Mouse (Mus musculus): ENCODE results near the gene Lrch1. TPM values are rescaled to one million over a fixed set of nuclear protein-coding genes. Genes with fewer than 3 reads are reported as not detected.

Lrch1 gene
- polyA plus RNA-seq, 1 experiment: 9.9 TPM

DNA sequence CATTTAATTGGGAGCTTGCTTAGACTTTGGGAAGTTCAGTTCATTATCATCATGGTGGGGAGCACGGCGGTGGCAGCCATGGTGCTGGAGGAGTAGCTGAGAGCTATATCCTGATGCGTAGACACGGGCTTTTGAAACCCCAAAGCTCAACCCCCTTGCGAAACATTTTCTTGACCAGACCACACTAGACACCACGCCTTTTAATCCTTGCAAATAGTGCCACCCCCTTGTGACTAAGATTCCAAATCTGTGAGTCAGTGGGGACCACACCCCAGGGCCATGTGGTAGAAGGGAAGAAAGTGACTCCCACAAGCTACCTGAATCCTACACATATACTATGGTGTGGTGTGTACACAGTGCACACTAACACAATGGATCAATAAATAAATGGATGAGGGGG is 210.8 kb downstream of the Lrch1 start:
- H3ac ChIP-seq (ENCODE audit: control insufficient read depth, insufficient read length): no peak overlapping the region
- H3K36me3 ChIP-seq (ENCODE audit: control insufficient read depth, insufficient read depth): peaks cover 62% of the 10 kb centered on the region
- no peak overlapping the region for H3K4me2 ChIP-seq (ENCODE audit: low read depth)
- peaks cover 38% of the 10 kb centered on the region for H3K79me2 ChIP-seq (ENCODE audit: control insufficient read depth, insufficient read depth)
- H3K27me3 ChIP-seq (ENCODE audit: control insufficient read depth, insufficient read depth, insufficient read length): no peaks in the 10 kb centered on the region
- no peak for TF ChIP-seq MAX (IDR thresholded peaks at IDR 0.05; ENCODE audit: low read depth)
- peak; percentile 68; the same call in 1 of the 2 replicates for TF ChIP-seq CEBPB (IDR thresholded peaks at IDR 0.05; ENCODE audit: insufficient read depth, poor library complexity, severe bottlenecking)
- H3K4me3 ChIP-seq: no peak overlapping the region

DNA sequence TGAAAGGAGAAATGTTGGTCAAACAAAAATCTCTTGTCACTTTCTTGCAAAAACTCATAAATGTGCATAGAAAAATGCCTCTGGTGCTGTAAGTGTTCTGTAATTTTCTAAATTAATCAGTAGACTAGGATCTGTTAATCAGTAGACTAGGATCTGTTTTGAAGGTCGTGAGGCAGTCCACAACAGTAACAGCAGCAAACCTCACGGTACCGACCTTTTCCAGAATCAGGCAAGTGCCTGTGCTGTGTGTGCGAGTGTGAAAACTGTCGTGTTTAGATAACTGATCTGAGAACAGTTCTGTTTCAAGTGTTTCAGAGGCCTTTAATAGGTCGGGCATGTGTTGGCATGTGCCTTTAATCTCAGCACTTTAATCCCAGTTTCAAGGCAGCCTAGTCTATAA is 212.2 kb downstream of the Lrch1 start:
- peaks cover 38% of the 10 kb centered on the region for H3K79me2 ChIP-seq (ENCODE audit: control insufficient read depth, insufficient read depth)
- no peak overlapping the region for H3K4me2 ChIP-seq (ENCODE audit: low read depth)
- no peak overlapping the region for H3K4me3 ChIP-seq
- peaks cover 51% of the 10 kb centered on the region for H3K36me3 ChIP-seq (ENCODE audit: control insufficient read depth, insufficient read depth)
- TF ChIP-seq MYOG (IDR thresholded peaks at IDR 0.05; ENCODE audit: control insufficient read depth in 1 of 3, insufficient read depth in 1 of 3, insufficient read length in 2 of 3, low read depth in 2 of 3) (no peak), SRF (IDR thresholded peaks at IDR 0.05; ENCODE audit: control insufficient read depth, insufficient read length, low read depth) (no peak), CEBPB (IDR thresholded peaks at IDR 0.05; ENCODE audit: insufficient read depth, poor library complexity, severe bottlenecking) (no peak)
- H3ac ChIP-seq (ENCODE audit: control insufficient read depth, insufficient read length): no peak overlapping the region
- H3K27me3 ChIP-seq (ENCODE audit: control insufficient read depth, insufficient read depth, insufficient read length): no peaks in the 10 kb centered on the region

DNA sequence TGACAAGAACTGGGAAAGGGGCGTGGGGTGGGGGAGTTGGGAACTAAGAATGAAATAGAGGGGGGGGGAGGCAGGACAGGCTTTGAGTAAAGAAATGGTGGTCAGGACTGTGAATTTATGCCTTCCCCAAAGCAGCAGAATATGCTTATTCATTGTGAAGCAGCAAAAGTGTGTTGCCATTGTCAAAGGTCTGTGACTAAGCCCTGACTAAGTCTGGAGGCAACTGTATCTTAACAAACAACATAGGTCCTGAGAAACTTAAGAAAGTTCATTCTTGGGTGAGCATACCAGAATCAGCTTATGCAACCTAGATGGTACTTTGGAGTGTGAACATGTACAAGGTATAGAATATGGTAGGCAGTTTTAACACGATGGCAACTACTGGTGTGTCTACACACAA is 214.3 kb downstream of the Lrch1 start:
- no peak overlapping the region for H3ac ChIP-seq (ENCODE audit: control insufficient read depth, insufficient read length)

DNA sequence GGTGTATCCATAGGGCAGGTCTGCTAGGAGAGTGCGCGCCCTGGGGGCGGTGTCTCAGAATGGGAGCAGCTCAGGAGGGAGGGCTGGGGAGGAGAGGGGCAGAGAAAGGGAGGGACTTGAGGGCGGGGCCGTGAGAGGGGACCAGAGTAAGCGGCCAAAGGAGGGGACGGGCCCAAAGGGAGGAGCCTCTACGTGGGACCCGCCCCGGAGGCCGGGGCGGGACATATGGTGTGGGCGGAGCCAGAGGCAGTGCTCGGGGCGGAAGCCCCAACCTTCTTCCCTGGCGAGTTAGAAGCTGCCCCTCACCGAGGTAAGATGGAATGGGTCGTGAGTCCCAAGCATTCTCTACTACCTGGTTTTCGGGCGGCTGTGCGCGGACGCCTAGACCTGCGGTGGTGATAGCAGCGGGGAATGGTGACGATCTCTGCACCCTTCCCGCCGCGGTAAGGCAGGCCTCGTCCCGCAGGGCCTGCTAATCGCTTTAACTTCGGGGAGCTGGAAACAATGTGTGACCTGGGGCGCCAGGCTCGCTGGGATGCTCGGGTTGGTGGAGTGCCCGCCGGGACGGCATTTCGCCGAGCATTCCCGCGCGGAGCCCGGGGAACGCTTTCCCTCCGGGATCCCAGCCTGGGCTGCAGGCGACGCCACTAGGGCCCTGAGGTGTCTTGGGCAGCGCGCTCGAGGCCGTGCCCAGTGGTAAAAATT is 215.4 kb downstream of the Lrch1 start, which contains the start of gene Esd:
Esd (plus strand) TSS at position 219 of the 705 bp plus-strand sequence.
- Histone ChIP-seq H3K4me2 (ENCODE audit: low read depth) (peak within 1 kb of the TSS; percentile 73), H3K36me3 (ENCODE audit: control insufficient read depth, insufficient read depth) (peaks cover 20% of the 10 kb centered on the region), H3ac (ENCODE audit: control insufficient read depth, insufficient read length) (peak within 1 kb of the TSS; percentile 55), H3K79me2 (ENCODE audit: control insufficient read depth, insufficient read depth) (peaks cover 38% of the 10 kb centered on the region), H3K4me3 (peak within 1 kb of the TSS; percentile 64), H3K27me3 (ENCODE audit: control insufficient read depth, insufficient read depth, insufficient read length) (no peaks in the 10 kb centered on the region)
- no peak for TF ChIP-seq SRF (IDR thresholded peaks at IDR 0.05; ENCODE audit: control insufficient read depth, insufficient read length, low read depth)
- TF ChIP-seq POLR2AphosphoS2 (IDR thresholded peaks at IDR 0.05; ENCODE audit: insufficient read length, low read depth): peak; percentile 50
- no peak for TF ChIP-seq TCF12 (IDR thresholded peaks at IDR 0.05; ENCODE audit: insufficient read depth, poor library complexity, severe bottlenecking)
- TF ChIP-seq USF1 (IDR thresholded peaks at IDR 0.05; ENCODE audit: low read depth): no peak
- TF ChIP-seq MYOD1 (IDR thresholded peaks at IDR 0.05; ENCODE audit: control insufficient read depth in 1 of 3, insufficient read length in 2 of 3, low read depth in 2 of 3): no peak
- TF ChIP-seq REST (IDR thresholded peaks at IDR 0.05; ENCODE audit: insufficient read depth, insufficient read length): no peak
- TF ChIP-seq E2F4 (IDR thresholded peaks at IDR 0.05; ENCODE audit: insufficient read depth): no peak
- TF ChIP-seq POLR2A (IDR thresholded peaks at IDR 0.05; ENCODE audit: insufficient read length, low read depth): peak; percentile 62
- TF ChIP-seq CEBPB (IDR thresholded peaks at IDR 0.05; ENCODE audit: insufficient read depth, poor library complexity, severe bottlenecking): no peak
- no peak for TF ChIP-seq MYOG (IDR thresholded peaks at IDR 0.05; ENCODE audit: control insufficient read depth in 1 of 3, insufficient read depth in 1 of 3, insufficient read length in 2 of 3, low read depth in 2 of 3)
- TF ChIP-seq MAX (IDR thresholded peaks at IDR 0.05; ENCODE audit: low read depth): no peak
- no peak for TF ChIP-seq TCF3 (IDR thresholded peaks at IDR 0.05; ENCODE audit: insufficient read length, low read depth)

More for the DNA sequence above, 214.3 kb downstream of the Lrch1 start:
- H3K36me3 ChIP-seq (ENCODE audit: control insufficient read depth, insufficient read depth): peaks cover 31% of the 10 kb centered on the region
- peak overlapping the region; percentile 73 for H3K4me2 ChIP-seq (ENCODE audit: low read depth)
- H3K27me3 ChIP-seq (ENCODE audit: control insufficient read depth, insufficient read depth, insufficient read length): no peaks in the 10 kb centered on the region
- TF ChIP-seq SRF (IDR thresholded peaks at IDR 0.05; ENCODE audit: control insufficient read depth, insufficient read length, low read depth) (no peak), CEBPB (IDR thresholded peaks at IDR 0.05; ENCODE audit: insufficient read depth, poor library complexity, severe bottlenecking) (0 out of 2 replicates have a peak, but pooled peaks have one; percentile 7)
- peaks cover 38% of the 10 kb centered on the region for H3K79me2 ChIP-seq (ENCODE audit: control insufficient read depth, insufficient read depth)
- H3K4me3 ChIP-seq: peak overlapping the region; percentile 64

DNA sequence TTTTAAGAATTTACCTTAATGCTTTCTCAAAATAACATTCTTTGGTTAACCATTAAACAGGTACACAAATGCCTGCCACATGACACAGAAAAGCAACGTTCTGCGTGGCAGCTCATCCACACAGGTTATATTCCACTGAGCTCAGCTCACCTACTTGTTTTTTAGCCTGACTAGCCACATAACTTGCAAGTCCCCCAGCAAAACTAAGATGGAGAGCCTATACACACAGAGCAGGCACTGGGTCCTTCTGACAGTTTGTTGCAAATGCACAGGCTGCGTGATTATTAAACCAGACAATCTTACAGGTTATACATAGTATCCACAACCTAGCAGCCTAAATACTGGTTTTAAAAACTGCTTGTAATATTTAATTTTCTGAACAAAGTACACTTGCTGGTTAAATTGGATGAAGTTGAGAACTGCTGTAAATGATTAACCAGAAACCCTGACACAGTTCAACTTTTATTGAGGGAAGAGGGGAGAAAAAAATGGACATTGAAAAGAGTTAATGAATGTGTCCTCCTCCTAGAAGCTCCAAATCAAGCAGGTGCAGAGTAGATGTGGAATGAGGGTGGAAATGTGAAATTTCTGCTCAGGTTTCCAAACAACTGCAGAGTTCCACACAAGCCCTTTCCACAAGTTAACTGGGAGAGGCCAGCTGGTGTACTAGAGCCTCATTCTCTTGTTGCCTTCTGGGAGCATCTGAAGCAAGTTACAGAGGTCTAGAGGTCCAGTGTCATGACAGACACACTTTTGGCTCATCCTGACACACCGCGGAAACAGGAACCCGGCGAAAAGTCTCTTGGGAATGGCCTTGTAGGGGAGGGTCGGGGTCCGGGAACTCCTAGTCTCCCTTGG is 216.2 kb downstream of the Lrch1 start:
- H3ac ChIP-seq (ENCODE audit: control insufficient read depth, insufficient read length): peak overlapping the region; percentile 55
- no peaks in the 10 kb centered on the region for H3K27me3 ChIP-seq (ENCODE audit: control insufficient read depth, insufficient read depth, insufficient read length)
- H3K36me3 ChIP-seq (ENCODE audit: control insufficient read depth, insufficient read depth): peaks cover 12% of the 10 kb centered on the region
- H3K79me2 ChIP-seq (ENCODE audit: control insufficient read depth, insufficient read depth): peaks cover 37% of the 10 kb centered on the region
- TF ChIP-seq SRF (IDR thresholded peaks at IDR 0.05; ENCODE audit: control insufficient read depth, insufficient read length, low read depth) (no peak), POLR2A (IDR thresholded peaks at IDR 0.05; ENCODE audit: insufficient read length, low read depth) (no peak), REST (IDR thresholded peaks at IDR 0.05; ENCODE audit: insufficient read depth, insufficient read length) (no peak), POLR2AphosphoS2 (IDR thresholded peaks at IDR 0.05; ENCODE audit: insufficient read length, low read depth) (no peak), MYOD1 (IDR thresholded peaks at IDR 0.05; ENCODE audit: control insufficient read depth in 1 of 3, insufficient read length in 2 of 3, low read depth in 2 of 3) (no peak), TCF12 (IDR thresholded peaks at IDR 0.05; ENCODE audit: insufficient read depth, poor library complexity, severe bottlenecking) (no peak), E2F4 (IDR thresholded peaks at IDR 0.05; ENCODE audit: insufficient read depth) (no peak), USF1 (IDR thresholded peaks at IDR 0.05; ENCODE audit: low read depth) (no peak), MYOG (IDR thresholded peaks at IDR 0.05; ENCODE audit: control insufficient read depth in 1 of 3, insufficient read depth in 1 of 3, insufficient read length in 2 of 3, low read depth in 2 of 3) (no peak), CEBPB (IDR thresholded peaks at IDR 0.05; ENCODE audit: insufficient read depth, poor library complexity, severe bottlenecking) (no peak), MAX (IDR thresholded peaks at IDR 0.05; ENCODE audit: low read depth) (no peak), TCF3 (IDR thresholded peaks at IDR 0.05; ENCODE audit: insufficient read length, low read depth) (no peak)
- H3K4me2 ChIP-seq (ENCODE audit: low read depth): peak overlapping the region; percentile 67
- peak overlapping the region; percentile 64 for H3K4me3 ChIP-seq
